Mouse (Mus musculus) cortical plate, adult 2 months (tissue): Measurements from ENCODE around the gene Morn3. TPM values are rescaled to one million over a fixed set of nuclear protein-coding genes. Genes with fewer than 3 reads are reported as not detected.

Source experiments
- H3K27ac ChIP-seq: fragments of 200-500 bp; 2 replicates; pipeline ENCODE4 v1.5.1; 2012; ENCODE audit warnings: low read length, control low read depth, inconsistent platforms; ENCODE audit not compliant: insufficient read depth
- H3K4me1 ChIP-seq: fragments of 200-500 bp; 2 replicates; pipeline ENCODE4 v1.6.1; 2011; ENCODE audit warnings: low read length; ENCODE audit not compliant: control insufficient read depth, insufficient read depth
- H3K4me3 ChIP-seq: fragments of 200-500 bp; 2 replicates; pipeline ENCODE4 v1.5.1; 2011; ENCODE audit warnings: mild to moderate bottlenecking, low read length, control low read depth; ENCODE audit not compliant: insufficient read depth
- CTCF ChIP-seq: fragments of 200-500 bp; IDR thresholded peaks from 2 replicates; pipeline ENCODE4 v1.5.1; 2011; ENCODE audit warnings: mild to moderate bottlenecking, control low read depth, low read length; ENCODE audit not compliant: insufficient read depth; ENCODE audit errors: extremely low read depth
- POLR2A ChIP-seq: fragments of 200-500 bp; IDR thresholded peaks from 2 replicates; pipeline ENCODE4 v1.6.1; 2011; ENCODE audit warnings: mild to moderate bottlenecking, low read length, control low read depth; ENCODE audit not compliant: insufficient read depth; ENCODE audit errors: extremely low read depth
- polyA plus RNA-seq: library from polyadenylated mRNA; depleted of rRNA; stranded (reverse); fragments of >200 nt; gene quantifications from 2 replicates; pipeline ENCODE4 v1.2.3, GENCODE M21; 2012; rRNA removed

Gene Morn3
- polyA plus RNA-seq, 1 experiment = 0.27 TPM

DNA sequence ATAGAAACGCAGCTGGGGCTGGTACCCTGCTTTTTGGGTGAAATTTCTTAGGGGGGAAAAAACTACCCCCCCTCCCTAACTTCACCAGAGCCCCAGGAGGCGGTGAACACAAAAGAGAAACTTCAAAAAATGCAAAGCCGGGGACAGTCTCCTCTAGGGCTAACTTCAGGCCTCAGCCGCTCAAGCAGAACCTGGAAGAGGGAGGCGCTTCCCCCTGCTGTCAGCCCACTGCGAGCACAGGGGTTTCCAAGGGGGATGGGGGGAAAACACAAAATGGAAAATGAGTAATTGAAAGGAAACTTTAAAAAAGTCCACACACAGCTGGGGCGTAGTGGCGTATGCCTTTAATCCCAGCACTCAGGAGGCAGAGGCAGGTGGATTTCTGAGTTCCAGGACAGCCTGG is 60.7 kb downstream of the Morn3 start:
- TF ChIP-seq POLR2A (no peak), CTCF (no peak)
- Histone ChIP-seq H3K4me1 (peaks cover 5% of the 10 kb centered on the region), H3K27ac (no peak overlapping the region), H3K4me3 (no peak overlapping the region)

Other genes starting within 250 kb of the Morn3 start
- 420 and 467 TPM in 2 replicates for gene Anapc5, start 225.7 kb downstream of the Morn3 start, polyA plus RNA-seq
- 35.8 and 38.1 TPM in 2 replicates for gene Rnf34, start 197.0 kb downstream of the Morn3 start, polyA plus RNA-seq
- 16.6 and 18.7 TPM in 2 replicates for gene Kdm2b, start 57.2 kb downstream of the Morn3 start, polyA plus RNA-seq
- 13.2 and 14.3 TPM in 2 replicates for gene Orai1, start 31.9 kb downstream of the Morn3 start, polyA plus RNA-seq
- gene Tmem120b, start 21.4 kb upstream of the Morn3 start, polyA plus RNA-seq = 10.7 and 11.3 TPM in 2 replicates
- 47.4 and 48.1 TPM in 2 replicates for gene Rhof, start 85.7 kb upstream of the Morn3 start, polyA plus RNA-seq
- gene Setd1b, start 95.2 kb upstream of the Morn3 start, polyA plus RNA-seq = 8.4 and 9.2 TPM in 2 replicates
- gene Psmd9, start 122.4 kb upstream of the Morn3 start, polyA plus RNA-seq = 27.1 and 27.9 TPM in 2 replicates
- gene Hpd, start 135.7 kb upstream of the Morn3 start, polyA plus RNA-seq = not detected in 2 replicates
- 5.2 and 6.7 TPM in 2 replicates for gene Wdr66, start 205.1 kb upstream of the Morn3 start, polyA plus RNA-seq